Mouse (Mus musculus) adrenal gland (tissue): ENCODE measurements around the gene Alpk1.
"Not testable (repeated sequence)": the region's sequence is repeated elsewhere in the genome, so short reads cannot be mapped to it uniquely, and the experiment has no call there.

Experiments used
- intact Hi-C: fragments of 180-260 bp; cut with DNase I; formaldehyde crosslinking; loops from one replicate; pipeline ENCODE4 v1.15.1; 2025

The Alpk1 gene

GRCm38 (mm10) chr3:127790234-127791055 lies 10.1 kb upstream of the Alpk1 start:
- intact Hi-C loops: no loop called here

DNA sequence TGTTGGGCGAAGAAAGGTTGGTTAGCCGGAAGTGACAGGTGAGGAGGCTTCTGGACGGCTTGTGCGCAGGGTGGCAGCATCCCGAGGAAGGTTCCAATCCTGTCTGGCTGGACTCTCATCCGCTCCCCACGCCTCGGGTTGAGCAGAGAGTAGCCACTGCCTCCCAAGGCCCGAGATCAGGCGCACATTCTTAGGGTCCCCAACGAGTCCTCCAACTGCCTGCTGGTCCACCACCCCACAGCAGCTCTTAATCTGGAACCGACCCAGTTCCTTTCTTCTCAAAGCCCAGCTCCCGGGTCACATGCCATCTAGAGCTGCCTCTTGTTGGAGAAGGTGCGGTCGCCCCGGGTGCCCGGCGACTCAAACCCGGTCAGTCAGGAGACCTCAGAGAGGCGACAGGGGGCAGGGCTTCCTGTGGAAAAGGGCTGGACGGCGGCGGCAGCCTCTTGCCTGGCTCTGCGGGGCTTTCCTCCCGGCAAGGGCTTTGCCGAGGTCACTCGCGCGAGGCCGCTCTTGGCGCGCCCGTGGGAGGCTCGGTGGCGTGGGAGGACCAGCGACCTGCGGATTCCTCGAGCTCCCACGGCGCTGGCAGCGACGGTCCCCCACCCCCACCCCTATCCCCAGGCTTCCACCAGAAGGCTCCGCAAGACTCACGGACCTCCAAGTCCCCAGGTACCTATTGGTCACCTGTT lies 9.3 kb upstream of the Alpk1 start, which contains the start of gene Tifa:
Tifa (plus strand) TSS at position 306 of the 692 bp plus-strand sequence.
- intact Hi-C loops: loop anchor here (5.0 kb wide), 1 partner anchor 48 kb away; the partner anchor contains the start of gene Ap1ar

DNA sequence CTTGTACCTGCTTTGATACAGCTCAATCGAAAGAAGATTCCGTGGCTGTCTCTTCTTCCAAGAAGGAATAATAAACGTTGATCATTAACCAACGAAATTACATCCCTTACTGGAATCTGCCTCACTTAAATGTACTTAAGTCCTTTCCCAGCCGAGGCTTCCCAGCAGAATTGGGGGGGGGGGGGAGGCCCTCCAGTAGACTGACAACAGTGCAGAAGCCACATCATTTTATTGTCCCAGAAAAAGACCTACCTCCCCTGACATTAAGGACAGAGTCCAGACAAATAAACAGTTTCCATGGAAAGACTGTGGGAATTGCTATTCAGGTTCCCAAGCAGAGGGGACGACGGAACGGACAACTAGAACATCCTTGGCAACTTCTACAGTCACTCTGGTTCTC lies 8.6 kb upstream of the Alpk1 start:
- intact Hi-C loops: loop anchor here (5.0 kb wide), 1 partner anchor 48 kb away; the partner anchor contains the start of gene Ap1ar

DNA sequence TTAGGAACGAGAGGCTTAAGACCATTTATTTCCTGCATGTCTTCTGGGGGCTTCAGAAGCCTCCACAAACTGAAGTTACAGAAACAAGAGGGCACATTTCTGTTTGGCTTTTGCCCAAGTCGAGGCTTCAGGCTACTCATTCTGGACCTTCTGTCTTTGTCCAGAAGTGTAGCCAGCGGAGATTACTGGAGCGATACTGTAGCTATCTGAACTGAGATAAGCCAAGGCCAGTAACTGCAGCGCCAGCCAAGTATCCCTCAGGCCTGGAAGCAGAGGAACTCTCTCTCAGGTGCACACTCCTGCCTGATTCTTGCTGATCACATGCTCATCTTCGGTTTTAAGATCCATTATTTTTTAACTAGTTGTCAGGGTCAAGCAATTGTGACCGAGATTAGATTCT lies 7.7 kb upstream of the Alpk1 start:
- intact Hi-C loops: loop anchor here (5.0 kb wide), 1 partner anchor 49 kb away; the partner anchor contains the start of gene Ap1ar

DNA sequence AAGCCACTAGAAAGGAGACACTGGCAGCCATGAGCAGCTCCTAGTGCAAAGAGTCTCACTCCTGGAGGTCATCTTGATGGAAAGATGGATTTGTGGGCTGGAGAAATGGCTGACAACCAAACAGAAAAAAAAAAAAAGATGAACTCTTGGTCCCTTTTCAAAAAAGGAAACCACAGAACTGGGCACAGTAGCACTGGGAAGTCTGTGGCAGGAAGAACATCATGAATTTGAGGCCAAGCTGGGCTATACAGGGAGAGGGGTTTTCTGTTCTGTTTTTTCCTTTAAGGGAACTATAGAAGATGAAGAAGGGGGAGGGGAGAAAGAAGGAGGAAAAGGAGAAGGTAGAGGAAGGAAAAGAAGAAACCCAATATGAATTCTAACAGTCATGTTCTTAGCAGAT lies 6.7 kb upstream of the Alpk1 start:
- intact Hi-C loops: loop anchor here (5.0 kb wide), 1 partner anchor 50 kb away; the partner anchor contains the start of gene Ap1ar

GRCm38 (mm10) chr3:127783680-127784079 lies 3.4 kb upstream of the Alpk1 start:
- intact Hi-C loops: not testable (repeated sequence)

DNA sequence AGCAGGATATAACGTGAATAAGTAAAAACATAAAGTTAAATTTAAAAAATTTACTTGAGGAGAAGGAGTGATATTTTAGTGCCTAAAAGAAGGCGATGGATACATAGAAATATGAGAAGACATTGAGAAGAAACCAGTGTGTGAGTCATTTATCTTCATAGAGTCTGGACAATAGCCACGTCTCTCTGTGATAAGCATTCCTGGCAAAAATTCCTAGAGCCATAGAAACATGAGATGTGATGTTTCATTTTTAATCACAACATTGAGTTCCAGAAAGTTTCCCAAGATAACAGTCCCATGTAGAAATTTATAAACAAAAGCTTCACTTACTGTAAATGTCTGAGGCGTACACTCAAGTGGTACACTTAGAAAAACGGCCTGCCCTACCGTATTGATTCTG lies 2.6 kb upstream of the Alpk1 start:
- intact Hi-C loops: no loop called here

DNA sequence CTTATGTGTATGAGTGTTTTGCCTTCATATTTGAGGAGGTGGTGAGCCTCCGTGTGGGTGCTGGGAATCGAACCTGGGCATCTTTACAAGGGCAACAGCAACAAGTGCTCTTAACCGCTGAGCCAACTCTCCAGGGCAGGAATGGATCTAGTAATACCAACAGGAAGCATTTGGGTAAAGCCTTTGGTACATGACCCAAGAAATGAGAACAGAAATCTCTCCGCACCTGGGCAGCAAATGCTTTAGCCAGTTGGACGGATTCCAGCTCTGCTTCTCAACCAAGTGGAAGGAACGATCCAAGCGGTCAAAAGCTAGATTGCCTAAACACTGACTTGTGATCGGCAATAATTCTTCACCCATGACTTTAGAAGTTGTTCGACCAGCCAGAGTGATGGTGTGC lies 594 bp upstream of the Alpk1 start:
- intact Hi-C loops: no loop called here

DNA sequence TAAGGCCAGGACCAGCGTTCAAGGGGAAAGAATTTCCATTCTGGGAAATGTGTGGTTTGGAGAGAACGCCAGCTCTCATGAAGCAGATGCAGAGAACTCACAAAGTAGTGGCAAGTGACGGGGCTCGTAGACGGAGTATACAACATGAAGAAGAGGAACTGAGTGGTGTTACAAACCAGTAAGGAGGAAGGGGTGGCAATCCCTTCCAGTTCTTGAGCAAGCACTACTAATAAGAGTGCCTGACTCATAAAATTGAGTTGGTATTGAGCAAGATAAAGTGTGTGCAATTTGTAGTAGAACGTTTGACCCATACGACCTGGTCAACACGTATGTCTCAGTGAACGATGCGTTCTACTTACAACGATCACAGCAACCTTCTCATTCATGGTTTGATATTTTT lies 11.2 kb downstream of the Alpk1 start:
- intact Hi-C loops: no loop called here

GRCm38 (mm10) chr3:127765971-127766370 lies 14.4 kb downstream of the Alpk1 start:
- intact Hi-C loops: no loop called here

- intact Hi-C loops: loop anchor here (5.0 kb wide), 2 partner anchors 183 to 192 kb away; no protein-coding TSS in a partner anchor
These were observed 15.8 kb downstream of the Alpk1 start for GRCm38 (mm10) chr3:127764541-127764940.

DNA sequence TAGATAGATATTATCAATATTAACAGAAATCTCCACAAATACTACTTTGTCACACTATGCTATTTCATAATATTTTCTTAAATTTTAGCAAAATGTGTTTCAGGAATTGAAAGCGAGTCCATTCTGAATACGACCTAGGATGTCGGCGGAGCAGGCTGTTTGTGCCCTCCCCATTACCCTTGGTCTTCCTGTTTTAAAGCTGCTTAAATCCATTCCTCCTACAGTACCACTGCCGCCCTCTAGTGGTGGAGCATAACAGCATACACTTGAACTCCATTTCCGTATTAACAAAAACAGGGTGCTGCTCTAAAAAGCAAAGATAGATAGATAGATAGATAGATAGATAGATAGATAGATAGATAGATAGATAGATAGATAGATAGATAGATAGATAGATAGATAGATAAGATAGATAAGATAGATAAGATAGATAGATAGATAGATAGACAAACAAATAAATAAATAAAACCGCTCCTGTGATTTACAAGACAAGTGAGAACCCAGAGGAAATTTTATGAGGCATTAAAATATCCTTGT lies 17.2 kb downstream of the Alpk1 start:
- intact Hi-C loops: loop anchor here (5.0 kb wide), 2 partner anchors 184 to 191 kb away; no protein-coding TSS in a partner anchor

DNA sequence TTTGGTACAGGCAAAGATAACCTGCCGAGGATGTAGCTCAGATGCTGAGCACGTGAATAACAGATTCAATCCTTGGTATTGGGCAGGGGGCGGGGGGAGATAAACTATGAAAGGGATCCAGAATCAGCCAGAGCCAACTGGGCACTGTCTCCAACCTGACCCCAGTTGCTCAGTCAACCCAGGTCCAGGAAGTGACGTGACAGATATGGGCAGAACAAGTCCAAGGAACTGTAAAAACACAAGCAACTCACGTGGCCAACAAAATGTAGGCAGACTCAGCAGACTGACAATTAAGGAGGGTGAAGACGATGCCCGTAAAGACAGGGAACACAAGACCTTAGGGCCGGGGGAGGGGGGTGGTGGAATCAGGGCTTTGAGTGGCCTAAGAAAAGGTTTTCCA lies 17.9 kb downstream of the Alpk1 start:
- intact Hi-C loops: loop anchor here (5.0 kb wide), 2 partner anchors 185 to 190 kb away; no protein-coding TSS in a partner anchor

DNA sequence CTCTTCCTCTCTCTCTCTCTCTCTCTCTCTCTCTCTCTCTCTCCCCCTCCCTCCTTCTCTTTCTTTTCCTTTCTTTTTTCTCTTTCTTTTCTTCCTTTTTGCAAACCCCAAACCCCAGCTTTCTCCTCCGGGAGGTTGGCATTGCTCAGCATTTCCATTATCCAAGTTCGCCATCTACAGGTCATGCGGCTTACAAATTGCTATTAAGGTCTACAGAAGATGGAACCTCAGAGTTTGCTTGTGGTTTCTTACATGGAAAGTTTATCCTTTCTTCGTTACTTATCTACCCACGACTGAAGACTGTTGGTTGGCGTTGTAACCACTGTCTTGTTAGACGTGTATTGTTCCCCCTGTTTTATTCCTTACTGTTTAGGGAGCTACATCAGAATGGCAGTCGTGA lies 21.1 kb downstream of the Alpk1 start:
- intact Hi-C loops: loop anchor here (2.0 kb wide), 1 partner anchor 134 kb away; no protein-coding TSS in a partner anchor

DNA sequence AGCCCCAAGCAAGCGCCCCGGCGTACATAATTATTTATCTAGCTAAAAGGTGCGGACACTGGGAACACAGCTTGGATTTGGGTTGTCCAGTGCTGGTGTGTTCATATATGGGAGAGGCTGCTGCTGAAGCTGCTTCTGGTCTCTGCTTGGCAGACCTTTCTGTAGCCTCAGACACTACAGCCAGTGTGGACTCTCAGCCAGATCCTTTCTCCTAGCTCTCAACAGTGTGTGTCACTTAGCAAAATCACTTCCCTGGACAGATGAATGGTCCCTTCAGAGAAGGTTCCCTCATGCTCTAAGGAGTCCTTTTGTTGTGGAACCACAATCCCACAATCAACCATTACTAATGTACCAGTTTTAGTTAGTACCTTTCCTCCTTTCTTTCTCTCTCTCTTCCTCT lies 21.5 kb downstream of the Alpk1 start:
- intact Hi-C loops: loop anchor here (2.0 kb wide), 1 partner anchor 134 kb away; no protein-coding TSS in a partner anchor

DNA sequence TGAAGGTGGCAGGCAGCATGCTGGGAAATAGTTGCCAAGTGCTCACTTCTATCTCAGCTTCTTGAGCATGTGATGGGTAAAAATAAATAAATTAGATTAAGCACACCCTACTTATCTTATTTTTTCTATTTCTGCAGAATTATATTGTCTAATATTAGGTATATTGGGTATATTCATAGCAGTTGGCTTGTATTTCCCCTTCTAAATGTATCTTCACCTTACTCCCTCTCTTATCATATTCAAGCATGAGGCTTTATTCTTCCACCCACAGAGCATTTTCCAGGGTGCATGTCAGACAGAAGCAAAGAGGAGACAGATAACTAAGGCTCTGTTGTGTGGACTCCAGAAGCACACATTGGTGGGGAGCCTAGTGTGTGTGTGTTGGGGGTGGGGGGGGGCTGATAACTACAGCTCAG lies 22.4 kb downstream of the Alpk1 start:
- intact Hi-C loops: loop anchor here (2.0 kb wide), 1 partner anchor 133 kb away; no protein-coding TSS in a partner anchor

DNA sequence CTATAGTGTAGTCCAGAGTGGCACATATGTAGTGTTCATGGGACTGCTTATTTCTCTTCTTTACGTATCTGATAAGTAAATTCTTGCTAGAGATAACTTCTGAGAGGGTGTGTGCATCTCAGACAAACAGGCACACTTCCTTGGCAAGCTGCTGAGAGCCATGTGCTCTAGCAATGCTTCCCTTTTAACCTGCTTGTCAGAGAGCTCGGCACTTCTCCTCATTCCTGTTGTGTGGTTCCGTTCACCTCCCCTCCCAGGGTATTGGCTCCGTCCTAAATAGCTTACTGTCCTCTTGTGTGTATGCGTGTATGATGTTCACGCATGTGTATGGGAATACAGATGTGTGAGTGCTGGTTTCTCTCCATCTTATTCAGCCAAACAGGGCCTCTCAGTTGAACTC lies 23.9 kb downstream of the Alpk1 start:
- intact Hi-C loops: no loop called here

DNA sequence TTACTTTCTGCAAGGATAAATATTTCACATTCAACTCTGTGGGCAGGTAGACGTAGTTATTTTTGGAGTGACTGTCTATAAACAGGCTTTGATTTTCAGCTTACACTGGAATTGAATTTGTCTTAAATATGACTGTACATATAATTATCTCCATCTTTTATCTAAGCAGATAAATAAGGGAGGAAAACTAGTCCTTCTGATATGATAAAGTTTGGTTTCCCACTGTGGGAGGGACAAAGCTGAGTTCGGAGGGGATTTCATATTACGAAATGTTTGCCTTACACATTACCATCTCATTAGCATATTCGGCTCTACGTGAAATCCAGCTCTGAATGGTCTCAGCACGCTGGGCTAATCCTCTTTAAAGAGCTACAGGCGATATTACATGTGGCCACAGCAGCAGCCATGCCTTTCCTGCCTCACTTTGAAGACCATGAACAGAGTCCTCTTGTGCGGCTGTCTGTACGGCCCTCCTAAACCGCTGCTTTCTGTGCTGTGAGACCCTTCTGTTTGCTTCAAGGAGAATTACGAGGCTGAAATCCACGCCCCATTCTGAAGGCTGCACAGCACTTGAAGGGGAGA lies 30.3 kb downstream of the Alpk1 start:
- intact Hi-C loops: no loop called here

GRCm38 (mm10) chr3:127749266-127749665 lies 31.1 kb downstream of the Alpk1 start:
- intact Hi-C loops: no loop called here

DNA sequence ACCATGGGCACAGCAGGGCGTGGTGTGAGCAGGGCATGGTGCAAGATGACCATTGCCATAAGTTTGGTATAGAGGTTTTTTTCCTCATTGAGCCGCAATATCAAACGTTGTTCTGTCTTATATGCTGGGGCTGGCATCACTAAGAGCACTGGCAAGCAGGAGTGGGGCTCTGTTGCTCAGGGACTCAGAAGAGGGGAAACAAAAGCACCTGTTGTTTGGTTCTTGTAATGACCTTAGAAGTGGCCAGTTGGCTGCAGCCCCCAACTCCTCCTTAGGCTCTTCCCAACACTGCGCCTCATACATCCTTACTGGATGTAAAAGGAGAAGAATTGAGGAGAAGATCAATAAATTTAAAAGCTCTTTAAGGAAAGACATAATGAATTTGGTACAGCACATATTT lies 31.7 kb downstream of the Alpk1 start:
- intact Hi-C loops: no loop called here
